Mouse (Mus musculus): ENCODE results near the gene Fcgr2b.
"Not testable (repeated sequence)": the region's sequence is repeated elsewhere in the genome, so short reads cannot be mapped to it uniquely, and the experiment has no call there.

Gene Fcgr2b

DNA sequence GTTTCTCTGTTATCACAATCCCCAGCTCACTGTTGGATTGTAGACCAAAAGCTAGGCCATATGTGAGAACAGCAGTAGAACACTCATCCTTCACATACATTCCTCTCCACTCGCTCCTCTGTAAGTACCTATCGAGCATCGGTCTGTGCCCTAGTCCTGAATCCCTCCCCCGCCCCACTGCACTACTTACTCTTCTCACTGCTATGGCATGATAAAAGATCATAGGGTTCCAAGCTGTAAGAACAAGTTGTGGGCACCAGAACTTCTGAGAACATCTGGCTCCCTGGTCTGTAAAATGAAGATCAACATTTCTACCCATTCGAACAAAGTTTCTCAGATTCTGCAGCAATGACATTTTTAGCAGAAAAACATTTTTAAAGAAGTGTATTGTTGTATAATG is at the start of gene Fcgr2b:
Gene Fcgr2b (minus strand): TSS at position 101 of the 400 bp plus-strand sequence.
- no peak for DNase-seq (ENCODE audit: low read depth)

DNA sequence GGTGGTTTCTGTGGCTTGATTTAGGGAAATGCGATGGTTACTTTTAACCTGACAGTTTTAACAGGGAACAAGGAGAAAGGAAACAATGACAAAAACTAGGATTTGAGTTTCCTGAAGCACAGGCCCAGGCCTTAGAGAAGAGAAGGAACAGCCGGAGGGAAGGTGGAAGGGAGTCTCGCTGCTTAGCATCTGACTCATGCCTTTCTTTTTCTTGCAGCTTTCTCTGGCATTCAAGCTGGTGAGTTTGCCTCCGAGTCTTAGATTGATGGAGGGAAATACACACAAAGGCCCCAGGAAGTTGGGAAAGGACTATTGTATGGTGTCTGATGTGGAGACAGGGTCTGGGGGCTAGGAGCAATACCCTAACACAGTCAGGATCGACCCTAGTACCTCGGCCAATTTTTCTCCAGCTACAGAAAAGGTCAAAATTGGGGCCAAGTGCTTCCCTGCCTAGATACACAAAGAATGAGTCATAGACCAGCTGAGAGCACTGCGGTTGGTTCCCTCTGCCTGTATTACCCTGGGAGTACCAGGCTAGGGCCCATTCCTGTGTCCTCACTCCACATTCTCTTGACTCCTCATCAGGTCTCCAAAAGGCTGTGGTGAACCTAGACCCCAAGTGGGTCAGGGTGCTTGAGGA is 43.1 kb upstream of the Fcgr2b start:
- peak; percentile 48 for DNase-seq (ENCODE audit: low read depth)

DNA sequence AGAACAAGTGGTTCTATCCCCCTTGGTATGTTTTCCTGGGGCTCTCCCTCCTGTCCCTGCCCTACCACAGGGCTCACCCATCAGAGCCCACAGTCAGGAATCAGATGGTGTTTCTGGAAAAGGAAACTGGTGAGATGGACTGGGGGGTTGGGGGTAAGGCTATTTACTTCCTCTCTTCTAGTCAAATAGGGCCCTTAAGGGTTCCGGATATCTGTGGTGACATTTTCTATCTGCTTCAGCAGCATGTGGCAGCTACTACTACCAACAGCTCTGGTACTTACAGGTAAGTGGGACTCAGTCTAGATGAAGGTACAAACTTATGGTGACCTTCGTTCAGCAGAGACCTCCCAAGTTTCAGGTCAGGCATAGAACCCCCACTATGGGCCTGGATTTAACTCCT is 42.4 kb upstream of the Fcgr2b start, which contains the start of gene Fcgr4:
Gene Fcgr4 (plus strand): TSS at position 184 of the 400 bp plus-strand sequence.
- DNase-seq (ENCODE audit: low read depth): no peak

DNA sequence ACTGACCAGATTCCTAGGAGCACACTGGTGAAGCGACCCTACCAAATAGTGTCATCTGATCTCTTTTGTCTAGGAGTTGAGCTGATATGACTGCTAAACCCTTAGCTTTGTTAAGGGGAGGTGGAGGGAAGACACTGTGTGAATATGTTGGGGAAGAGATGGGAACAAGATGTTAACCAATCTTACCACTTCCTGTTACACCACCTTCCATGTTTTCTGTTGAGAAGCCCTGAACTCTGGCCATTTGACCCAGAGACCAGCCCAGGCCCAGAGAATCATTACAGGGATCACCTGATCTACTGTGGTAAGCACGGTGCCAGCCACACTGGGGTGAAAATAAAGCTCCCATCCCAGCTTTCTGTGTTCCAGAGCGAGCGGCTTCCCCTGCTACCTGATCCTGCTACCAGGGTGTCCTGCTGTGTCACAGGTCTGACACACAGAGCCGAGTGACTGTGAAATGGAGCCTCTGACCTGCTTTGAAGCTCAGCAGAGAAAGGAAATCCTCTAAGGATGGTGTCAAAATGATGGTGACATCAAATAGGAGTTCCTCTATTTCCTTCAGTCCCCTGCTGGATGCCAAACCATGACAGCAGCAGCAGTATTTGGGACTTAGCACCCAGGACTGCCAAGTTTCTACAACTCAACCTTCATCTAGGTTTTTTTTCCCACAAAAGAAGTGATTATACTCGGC is 41.3 kb upstream of the Fcgr2b start:
- DNase-seq (ENCODE audit: low read depth): no peak

DNA sequence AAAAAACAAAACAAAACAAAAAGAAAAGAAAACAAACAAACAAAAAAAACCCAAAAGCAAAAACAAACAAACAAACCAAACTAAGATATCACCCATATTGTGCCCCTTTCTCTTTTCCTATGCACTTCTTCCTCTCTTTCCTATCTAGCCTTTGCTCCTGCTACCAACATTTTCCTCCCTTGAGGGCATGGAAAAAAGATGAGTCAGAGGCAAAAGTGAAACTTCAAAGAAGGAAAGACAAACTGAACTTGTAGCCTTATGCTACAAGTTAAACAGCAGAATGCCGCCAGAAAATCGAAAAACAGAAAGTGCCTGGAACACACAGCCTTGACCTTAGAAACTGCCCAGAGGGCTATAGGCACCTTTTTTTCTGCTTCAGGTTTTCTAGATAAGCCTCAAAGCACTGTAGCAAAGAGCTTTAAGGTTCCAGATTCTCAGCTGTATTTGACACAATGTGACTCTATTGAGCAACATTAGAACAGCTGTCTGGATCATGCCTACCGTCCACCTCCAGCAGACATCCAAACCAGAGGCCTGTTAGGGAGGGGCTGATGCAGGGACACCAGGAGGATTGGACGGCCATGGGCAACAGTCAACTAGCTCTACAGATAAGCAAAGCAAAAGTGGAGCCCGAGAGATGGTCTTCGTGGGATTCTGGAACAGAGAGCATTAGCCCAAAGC is 40.5 kb upstream of the Fcgr2b start:
- no peak for DNase-seq (ENCODE audit: low read depth)

DNA sequence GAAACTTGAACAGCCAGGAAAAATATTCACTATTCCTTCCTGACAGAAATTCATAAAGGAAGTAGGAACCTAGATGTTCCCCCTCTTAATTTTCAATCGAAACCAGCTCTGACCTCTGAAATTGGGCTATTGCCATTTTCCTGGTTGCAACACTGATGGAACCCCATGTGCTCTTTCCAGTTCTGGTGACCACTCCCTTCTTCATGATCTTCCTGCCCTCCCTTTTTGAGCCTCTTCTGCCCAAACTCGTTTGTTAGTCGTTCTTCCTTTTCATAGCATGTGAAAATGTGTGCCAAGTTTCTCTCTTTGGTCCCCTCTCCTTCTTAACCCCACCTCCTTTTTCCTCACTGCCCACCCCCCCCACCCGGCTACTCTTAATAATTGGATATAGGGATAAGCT is 35.4 kb upstream of the Fcgr2b start:
- DNase-seq (ENCODE audit: low read depth): no peak

DNA sequence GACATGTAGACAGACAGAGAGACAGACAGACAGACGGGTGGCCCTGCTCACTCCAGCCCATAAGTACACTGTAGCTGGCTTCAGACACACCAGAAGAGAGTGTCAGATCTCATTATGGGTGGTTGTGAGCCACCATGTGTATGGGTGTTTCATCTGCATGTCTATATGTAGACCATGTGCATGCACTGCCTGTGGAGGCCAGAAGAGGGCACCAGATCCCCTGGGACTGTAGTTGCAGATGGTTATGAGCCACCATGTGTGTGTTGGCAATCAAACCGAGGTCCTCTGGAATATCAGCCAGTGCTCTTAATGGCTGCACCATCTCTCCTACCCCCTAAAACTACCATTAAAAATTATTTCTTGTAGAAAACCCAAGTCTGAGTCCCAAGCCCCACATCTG is 30.6 kb upstream of the Fcgr2b start:
- no peak for DNase-seq (ENCODE audit: low read depth)

DNA sequence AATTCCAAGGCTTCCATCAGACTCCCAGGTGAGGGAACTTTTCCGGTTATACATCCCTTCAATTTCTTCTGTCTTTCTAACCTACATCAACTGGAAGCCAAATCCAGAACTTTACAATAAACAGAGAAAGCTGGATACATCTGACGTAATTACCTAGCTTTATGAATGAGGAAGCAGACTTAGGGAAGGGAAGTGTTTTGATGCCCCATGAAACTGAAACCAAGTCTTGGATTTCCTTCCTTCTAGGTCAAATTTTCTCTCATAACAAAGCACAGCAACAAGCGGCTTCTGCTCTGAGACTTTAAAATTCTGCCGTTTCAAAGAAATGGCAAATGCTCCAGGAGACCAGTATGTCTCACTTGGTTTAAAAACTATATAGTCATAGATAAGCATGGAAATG is 30.0 kb upstream of the Fcgr2b start:
- no peak for DNase-seq (ENCODE audit: low read depth)

DNA sequence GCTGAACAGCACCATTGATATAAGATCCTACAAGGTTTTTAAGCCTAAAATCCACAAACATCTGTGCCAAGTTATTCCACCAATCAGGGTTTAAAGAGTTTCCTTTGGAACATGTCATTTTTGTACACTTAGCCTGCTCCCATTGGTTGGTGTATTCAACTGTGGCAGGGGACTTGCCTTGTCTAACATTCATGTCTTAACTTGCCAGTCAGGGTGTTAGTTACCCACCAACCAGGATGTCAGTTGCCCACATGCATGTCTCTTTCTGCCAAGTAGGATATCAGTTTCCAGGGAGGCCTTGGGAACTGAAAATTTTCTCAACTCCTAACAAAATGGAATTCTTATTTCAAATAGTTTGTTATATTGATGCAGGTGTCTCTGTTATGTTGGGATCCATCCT is 29.2 kb upstream of the Fcgr2b start:
- DNase-seq (ENCODE audit: low read depth): no peak

DNA sequence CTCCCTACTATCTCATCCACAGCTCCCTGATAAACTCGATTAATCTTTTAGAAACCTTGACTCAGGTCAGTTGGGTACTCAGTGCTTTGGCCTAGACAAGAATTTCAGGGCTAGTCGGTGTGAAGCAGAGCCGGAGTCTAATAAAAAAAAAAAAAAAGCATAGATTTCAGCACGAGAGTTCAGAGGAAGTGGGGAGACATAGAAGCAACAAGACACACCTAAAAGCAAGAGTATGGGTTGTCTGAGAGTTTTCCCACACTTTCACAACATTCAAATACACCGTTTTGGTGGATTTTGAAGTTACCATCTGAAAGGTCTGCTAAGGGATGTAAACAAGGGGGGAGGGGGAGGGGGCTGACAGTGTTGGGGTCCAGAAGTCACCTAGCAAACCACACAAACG is 28.7 kb upstream of the Fcgr2b start:
- DNase-seq (ENCODE audit: low read depth): no peak

DNA sequence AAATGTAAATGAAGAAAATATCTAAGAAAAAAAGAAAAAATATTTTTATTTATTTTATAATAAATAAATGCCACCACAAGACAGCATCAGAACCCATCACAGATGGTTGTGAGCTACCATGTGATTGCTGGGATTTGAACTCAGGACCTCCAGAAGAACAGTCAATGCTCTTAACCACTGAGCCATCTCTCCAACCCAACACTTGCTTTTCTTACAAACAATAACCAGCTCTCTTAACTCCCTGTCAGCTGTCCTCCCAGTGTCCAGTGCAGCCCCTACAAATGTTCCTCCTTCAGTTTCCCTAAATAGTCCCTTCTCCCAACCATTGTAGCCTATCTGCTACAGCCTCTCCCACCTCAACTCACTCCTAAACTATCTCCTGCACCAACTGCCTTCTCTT is 23.5 kb upstream of the Fcgr2b start:
- no peak for DNase-seq (ENCODE audit: low read depth)

DNA sequence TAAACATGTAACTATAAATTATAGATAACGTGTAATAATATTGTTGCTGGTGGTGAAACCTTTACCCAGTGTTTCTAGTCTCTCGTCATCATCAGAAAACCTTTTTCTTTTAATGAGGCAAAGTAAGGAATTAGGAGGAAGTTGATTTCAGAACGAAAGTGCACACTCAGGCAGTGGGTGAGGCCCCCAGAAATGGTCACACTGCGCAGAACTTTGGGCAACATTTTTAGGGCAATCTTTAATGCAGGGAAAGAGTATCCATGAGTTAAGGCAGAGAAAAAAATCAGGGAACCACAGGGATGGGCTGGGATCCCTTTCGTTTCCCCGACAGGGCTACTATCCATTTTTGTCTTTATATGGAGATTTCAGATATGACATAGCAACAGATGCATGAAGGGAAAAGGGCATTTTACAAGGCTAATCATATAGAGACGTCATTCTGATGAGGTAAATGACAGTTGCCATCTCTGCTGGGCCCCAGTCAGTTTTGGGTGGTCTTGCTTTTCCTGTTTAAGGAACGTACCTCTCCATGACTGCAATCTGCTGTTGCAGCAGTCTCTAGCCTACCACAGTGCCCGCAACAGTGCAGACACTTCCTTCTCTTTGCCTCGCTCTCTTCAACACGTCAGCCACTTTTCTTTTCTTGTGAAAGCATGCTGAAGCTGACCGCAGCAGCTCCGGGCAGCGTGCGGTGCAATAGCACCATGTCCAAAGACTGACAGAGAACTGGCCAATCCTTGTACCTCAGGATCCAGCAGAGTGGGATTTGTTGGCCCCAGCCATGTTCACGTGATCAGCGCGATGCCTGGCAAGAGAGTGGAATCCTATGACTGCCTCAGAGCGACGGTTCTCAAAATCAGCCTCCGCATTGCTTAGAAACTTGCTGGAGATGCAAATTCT is 21.7 kb upstream of the Fcgr2b start:
- peak; percentile 86 for DNase-seq (ENCODE audit: low read depth)

DNA sequence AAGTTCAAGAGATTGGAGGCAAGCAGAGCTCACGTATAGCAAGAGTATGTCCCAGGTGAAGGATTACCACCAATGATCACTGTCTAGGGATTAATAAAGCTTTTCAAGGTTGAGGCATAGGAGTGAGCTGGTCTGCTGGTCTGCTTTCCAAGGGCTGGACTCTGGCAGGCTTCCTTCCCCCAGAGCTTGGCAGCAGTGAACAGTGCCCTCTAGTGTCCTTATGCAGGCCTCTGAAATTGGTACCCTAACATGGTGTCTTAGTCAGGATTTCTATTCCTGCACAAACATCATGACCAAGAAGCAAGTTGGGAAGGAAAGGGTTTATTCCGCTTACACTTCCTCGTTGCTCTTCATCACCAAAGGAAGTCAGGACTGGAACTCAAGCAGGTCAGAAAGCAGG is 20.4 kb upstream of the Fcgr2b start:
- peak; percentile 42 for DNase-seq (ENCODE audit: low read depth)

DNA sequence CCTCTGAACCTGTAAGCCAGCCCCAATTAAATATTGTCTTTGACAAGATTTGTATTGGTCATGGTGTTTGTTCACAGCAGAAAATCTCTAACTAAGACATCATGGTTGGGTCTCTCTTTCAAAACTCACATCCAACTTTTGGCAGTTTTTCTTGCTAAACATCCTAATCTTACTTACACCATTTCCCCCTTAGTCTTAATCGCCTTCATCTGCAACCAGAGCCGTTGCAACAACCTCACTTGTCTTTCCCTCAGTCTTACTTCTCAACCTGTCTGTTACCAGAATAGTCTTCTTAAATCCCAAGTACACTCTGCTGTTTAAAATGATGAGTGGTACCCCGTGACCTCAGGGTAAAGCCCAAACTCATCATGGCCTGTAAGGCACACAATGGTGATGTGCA is 19.7 kb upstream of the Fcgr2b start:
- no peak for DNase-seq (ENCODE audit: low read depth)

DNA sequence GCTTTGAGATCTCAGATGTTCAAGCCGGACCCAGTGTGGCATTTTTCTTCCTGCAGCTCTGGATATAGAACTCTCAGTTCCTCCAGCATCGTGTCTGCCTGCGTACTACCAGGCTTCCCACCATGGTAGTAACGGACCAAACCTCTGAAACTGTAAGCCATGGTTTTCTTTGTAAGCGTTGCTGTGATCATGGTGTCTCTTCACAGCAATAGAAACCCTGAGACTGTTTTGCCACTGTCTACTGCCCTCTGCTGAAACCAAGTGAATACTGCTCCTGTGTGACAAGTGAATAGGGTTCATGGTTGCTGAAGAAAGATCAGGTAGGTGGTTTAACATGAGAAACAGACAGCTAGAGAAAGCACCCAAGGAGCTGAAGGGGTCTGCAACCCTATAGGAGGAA is 16.2 kb upstream of the Fcgr2b start:
- no peak for DNase-seq (ENCODE audit: low read depth)

DNA sequence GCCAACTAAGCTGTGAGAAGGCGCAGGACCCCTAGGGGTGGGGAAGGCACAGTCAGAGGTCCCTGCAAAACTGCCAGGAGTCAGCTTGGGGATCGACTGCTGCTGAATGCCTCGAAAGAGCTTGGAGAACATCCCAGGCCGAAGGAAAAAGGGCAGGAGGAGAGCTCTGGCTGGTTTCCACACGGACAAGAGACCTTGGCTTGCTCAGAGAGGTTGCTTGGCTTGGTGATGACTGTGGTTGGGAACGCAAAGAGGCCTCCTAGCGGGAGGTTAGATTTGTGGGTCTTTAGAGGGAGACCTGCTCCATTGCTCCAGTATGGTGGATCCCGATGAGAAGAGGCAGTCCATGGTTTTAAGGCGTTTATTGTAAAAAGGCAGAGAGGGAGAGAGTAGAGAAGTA is 13.3 kb upstream of the Fcgr2b start:
- DNase-seq (ENCODE audit: low read depth): no peak

DNA sequence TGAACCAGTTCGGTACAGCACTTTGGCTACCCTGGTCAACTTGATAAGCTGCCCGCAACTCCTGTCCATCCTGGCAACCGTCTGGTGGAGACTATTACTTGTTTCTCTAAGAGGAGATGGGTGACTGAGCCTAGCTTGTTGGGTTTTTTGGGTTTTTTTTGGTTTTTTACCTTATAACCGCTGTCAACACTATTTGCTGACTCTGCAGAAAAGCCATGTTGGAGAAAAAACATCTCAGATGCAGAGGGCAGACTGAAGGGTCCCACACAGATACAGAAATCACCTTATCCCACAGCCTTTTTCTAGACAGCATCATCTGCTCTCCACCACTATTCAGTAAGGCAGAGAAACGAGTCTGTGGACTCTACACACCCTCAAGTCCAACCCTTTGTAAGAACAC is 9.5 kb upstream of the Fcgr2b start:
- DNase-seq (ENCODE audit: low read depth): no peak

DNA sequence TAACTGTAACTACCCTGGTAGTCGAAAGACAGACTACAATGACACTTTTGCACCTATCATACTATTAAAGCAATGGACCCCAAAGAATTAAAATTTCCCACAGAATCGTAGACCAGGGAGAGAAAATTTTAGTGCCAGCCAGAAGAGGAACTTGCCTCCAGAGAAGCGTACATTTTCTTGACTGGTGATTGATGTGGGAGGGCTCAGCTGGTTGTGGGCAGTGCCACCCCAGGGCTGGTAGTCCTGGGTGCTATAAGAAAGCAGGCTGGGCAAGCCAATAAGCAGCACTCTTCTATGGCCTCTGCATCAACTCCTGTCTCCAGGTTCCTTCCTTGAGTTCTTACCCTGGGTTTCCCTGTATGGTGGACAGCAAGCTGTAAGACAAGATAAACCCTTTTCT is 8.7 kb upstream of the Fcgr2b start:
- no peak for DNase-seq (ENCODE audit: low read depth)

DNA sequence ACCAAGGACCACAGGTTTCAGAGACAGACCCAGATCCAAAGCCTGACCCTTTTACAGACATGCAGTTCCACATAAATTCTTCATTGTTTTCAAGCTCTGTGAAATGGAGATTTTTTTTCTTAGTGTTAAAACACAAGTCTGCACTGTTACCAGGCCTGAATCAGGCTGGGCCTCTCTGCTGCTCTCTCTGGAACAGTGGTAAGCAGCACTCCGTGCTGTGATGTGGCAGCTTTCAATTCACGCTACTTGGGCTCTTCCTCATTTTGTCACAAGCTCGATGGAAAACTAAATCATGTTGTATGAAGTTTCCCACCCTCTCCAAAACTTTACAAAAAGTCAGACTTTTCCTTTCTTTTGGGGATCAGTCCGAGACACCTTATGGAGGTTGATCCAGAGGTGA is 6.7 kb upstream of the Fcgr2b start:
- DNase-seq (ENCODE audit: low read depth): no peak

DNA sequence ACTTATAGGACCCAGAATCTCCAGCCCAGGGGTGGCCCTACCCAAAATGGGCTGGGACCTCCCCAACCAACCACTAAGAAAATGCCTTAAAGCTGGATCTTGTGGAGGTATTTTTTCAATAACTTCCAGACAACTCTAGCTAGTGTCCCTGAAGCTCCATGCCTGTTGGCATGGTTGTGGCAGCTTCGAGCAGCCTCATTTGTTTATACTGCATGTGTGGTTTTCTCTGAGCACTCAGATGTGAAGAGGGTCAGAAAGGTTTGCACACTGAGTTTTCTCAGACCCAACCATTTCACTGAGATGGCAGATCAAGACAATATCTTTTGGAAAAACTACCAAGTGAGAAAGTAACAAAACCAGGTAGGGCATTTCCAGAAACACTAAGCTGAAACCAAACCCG is 6.0 kb upstream of the Fcgr2b start:
- DNase-seq (ENCODE audit: low read depth): no peak

DNA sequence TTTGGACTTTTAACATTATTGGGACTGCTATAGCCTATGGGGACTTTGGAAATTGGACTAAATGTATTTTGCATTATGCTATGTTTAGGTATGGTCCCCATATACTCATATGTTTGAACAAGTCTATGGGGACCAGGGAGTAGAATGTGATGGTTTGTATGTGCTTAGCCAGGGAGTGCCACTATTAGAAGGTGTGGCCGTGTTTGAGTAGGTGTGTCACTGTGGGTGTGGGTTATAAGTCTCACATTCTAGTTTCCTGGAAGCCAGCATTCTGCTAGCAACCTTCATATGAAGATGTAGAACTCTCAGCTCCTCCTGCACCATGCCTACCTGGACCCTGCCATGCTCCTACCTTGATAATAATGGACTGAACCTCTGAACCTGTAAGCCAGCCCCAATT is 5.3 kb upstream of the Fcgr2b start:
- not testable (repeated sequence) for DNase-seq (ENCODE audit: low read depth)

DNA sequence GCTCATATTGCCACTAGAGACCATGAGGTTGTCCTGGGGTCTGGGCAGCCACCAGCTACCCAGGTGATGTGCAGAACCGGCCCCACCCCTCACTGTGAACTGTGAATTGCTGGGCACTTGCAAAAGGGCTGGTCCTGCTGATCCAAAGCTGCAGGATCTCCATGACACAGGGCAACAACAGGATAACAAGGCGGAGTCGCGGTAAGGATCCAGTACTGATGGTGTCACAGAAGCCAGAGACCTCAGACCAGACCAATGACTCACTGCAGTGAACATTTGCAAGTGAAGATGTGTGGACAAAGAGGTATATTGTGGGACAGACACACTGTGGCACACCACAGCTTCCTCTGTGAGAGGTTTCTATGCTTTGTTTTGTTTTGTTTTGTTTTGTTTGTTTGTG is 2.3 kb upstream of the Fcgr2b start:
- no peak for DNase-seq (ENCODE audit: low read depth)
